Mouse (Mus musculus) thymus, postnatal 0 days (tissue): ENCODE measurements at regions not wholly inside any gene's neighbourhood (a gene's known extent, or its start where the extent isn't known, plus 50 kb on each side); places are given as distances from the start of the nearest gene placed in this dataset.
A peak's percentile ranks its signal among the peaks of the same experiment; 100 is the strongest.

Source experiments
- DNase-seq: peaks from one replicate; pipeline ENCODE4 v3.0.0-alpha.2; 2015; ENCODE audit warnings: low spot score

DNA sequence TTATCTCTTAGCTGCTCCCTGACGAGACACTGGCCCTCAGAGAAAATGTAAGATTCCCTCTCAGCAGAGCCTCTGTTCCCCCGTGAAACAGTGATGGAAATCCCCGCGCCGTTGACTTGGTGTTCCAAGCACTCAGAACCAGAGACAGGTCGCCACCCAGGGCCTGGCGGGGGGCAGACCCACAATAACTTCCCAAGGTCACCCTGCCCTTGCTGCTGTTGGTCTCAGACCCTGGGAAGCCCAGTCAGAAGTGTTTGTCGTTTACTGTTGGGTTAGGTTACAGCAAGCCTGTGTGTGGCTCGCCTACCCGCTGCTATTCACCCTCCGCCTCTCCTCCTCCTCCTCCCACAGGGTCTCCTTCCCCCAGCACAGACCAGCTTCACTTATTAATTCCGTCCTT lies 154.2 kb upstream of the Eomes start:
- no peak for DNase-seq

DNA sequence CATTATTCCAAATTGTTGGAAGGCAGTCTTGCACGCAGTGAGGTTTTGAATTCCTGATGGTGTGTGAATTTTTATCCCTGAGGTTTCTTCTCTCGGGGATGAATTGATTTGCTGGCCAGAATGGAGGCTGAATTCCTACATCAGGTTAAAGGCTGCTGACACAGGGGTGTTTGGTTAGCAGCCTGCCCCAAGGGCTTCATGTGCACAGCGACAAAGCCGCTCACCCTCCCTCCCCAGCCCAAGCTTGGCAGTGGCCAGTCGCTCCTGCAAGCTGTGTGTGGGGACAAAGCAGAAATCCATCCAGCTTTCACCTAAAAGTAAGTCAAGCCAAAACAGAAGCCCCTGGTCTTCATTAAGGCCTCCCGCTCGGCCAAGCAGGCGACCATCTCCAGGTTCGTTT lies 151.4 kb upstream of the Eomes start:
- DNase-seq, result no peak

DNA sequence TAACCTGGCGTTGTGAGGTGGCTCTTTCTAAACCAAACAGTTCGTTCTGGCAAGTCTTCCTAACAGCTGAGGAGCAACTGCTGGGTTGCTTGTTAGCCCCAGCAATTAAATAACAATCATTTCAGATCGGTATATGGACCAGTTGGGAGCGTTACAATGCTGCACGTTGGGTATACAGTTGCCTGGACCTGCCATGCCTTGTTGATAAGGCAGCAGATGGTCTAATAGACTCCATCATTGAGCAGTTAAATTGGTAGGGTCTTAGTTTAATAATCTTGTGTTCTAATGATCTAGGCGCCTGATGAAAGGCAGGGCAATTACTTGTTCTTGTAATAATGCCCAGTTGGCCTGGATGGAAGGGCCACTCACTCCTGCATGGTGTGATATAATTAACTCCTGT lies 150.1 kb upstream of the Eomes start:
- DNase-seq, result no peak

DNA sequence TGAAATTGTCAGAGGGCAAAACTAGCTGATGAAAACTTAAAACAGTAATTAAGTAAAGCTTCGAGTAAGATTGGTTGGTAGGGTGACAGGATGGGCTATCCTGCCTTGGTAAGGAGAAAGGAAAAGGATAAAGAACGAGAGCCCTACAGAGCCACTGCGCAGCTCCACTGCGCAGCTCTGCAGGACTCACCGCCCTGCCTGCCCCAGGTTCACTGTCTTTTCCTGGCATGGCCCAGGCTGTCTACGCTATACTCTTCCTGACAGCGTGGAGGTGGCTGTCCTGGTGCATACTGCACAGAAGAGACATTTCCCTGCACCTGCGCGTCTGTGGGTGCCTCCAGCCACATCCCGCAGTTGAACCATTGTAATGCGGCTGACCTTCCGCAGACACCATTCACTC lies 136.6 kb upstream of the Eomes start:
- DNase-seq, result no peak

DNA sequence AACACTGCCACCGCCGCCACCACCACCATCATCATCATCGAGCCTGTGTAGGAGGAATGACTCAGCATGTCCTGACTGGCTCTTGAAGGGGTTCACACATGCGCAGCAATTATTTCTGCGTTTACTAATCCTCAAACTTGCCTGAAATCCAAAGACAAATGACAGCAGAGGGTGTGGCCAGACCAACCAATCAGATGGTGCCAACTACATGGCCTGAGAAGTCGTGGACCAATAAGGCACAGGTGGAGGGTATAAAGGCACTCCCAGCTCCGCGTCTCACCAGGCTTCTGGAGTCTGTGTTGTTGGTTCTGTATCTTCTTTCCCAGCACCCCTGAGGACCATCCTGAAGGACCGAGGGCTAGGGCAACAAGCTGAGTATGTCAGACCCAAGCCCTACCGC lies 123.1 kb upstream of the Eomes start:
- DNase-seq, result no peak

DNA sequence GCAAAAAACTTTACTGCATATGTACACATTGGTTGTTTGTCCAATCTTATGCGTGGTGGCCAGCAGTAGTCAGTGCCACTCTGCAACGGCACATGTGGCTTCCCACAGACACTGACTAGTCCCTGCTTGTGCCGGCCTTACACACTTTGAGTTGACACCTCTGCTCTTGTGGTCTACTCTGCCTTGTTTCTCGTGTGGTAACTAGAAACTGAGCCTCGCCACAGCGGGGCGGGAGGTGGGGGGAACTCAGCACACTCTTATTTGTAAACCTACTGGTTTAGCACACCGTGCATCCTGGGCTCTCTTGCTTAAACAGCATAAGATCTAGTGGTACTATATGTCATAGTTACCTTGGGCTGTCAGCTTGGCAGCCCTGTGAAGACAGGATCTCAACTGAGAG lies 120.6 kb upstream of the Eomes start:
- DNase-seq, result no peak

DNA sequence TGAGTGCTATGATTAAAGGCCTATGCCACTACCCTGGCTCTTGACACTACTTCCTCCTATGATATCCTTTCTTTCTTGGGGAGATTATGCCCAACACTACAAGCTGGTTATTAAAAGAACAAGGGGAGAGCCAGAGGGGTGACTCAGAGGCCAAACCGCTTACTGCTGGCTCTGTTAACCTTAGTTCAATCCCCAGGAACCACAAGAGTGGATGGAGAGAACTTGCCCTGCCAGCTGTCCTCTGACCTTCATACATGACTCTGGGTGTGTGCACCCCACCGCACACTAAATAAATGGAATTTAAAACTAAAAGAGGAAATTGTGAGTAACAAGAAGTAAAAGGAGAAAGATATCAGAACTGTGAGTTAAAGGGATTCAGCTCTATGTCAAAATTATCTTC lies 114.1 kb upstream of the Eomes start:
- DNase-seq, result no peak

DNA sequence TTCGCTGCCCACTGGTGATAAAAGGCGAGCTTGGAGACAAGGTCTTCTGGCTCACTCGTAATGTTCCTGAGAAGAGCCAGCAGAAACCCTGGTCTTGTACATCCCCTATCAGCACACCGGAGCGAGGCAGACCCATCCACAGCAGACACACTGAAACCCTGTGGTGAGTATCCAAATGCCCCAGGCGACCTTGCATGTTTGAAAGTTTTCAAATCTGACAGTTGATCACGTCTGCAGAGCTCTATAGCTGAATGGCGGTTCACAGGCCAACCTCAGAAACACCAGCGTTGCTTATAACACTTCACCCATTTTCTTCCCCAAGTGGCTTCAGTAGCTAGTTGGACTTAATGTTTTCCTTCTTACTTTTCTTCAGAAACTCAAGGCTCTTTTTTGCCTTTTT lies 112.6 kb upstream of the Eomes start:
- DNase-seq, result no peak

DNA sequence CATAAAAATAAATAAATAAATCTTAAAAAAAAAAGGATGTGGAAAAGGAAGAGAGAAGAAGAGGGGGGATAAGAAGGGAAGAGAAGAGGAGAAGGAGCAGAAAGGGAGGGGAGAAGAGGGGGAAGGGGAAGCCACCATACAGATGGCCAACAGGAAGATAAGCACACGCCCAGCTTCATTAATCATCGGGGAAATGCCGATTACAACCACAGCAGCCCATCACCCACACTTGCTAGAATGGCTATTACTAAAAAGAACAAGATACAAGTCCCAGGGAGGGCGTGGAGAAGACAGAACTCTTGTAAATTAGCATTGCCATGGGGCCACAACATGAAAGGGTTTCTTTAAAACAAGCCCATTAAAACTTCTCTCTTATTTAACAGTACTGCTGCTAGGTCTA lies 110.7 kb upstream of the Eomes start:
- no peak for DNase-seq

DNA sequence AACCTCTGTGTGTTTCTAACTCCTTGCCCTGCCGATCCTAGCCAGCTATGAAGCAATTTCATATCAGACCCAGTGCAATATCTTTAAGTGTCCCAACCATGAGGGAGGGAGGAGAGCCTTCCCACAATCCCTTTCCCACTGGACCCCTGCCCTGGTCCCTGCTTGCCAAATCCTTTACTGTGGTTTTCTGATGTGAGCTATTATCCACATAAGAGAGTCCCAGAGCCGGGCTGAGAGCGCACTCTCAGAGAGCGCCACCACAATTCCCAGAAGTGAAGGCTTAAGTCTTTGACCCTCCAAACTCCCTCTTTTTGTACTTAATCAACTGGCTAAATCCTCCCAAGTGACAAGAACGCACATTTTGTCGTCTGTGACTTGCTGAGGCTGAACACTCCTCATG lies 107.4 kb upstream of the Eomes start:
- no peak for DNase-seq

DNA sequence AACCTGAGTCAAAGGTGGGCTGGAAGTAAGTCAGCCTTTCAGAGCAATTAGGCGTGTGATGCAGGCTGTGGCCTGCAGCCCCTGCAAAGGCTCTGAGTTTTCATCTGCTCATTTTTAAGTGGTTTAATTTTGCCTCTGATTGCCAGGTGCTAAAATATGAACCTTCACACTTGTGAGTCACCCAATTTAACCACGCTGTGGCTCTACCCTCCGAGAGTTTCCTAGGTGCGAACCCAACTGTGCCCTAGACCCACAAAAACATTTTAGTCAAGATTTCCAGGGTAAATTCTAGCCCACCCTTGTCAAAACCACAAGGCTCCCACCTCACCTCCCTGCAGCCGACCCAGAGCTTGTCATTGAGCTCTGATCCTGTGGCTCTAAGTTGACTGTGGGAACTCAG lies 103.3 kb upstream of the Eomes start:
- no peak for DNase-seq

DNA sequence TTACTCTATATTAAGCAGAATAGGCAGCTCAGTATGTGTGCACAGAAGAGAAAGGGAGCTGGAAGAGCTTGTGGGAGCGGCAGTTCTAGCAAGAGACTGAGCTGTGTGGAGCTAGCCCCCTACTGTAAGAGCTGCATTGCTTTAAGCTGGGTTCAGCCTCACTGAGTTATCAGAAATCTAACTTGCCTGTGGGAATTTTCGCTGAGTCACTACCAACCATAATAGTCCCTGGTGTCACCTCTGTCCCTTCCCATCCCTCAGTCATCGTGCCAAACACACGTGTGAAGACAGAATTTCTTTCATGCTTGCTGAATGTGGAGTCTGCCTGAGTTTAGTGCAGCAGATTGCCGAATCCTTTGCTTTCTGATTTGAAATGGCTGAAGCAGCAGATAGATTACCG lies 99.0 kb upstream of the Eomes start:
- DNase-seq, result no peak

DNA sequence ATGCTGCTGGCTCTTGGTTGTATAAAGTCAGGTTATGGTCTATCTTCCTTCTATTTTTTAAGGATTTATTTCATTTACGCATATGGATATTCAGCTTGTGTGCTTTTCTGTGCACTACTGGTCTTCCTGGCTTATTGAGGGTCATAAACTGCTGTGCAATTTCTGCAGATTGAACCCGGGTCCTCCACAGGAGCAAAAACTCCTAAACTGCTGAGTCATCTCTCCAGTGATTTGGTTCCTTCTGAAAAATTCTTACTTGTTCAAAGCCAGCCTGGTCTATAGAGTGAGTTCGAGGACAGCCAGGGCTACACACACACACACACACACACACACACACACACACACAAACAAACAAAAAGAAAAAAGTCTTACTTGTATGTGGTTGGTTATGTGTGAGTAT lies 95.5 kb upstream of the Eomes start:
- DNase-seq, result no peak

DNA sequence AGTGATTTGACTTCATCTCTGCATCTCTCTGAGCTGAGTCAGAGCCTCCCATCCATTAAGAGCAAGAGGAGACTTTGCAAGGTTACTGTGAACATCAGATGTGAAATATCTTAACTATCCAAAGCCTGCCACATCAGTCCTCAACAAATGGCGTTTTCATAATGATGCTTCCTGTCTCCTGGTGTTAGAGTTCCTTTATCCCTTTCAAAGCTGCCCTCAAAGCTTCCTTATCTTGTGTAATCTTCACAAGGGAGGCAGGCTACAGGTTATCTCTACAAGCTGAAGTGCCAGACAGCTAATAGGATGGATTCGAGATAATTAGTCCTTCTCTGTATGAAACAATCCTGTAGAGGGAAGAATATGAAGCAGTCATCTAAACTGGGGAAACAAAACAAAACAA lies 93.4 kb upstream of the Eomes start:
- DNase-seq, result no peak

DNA sequence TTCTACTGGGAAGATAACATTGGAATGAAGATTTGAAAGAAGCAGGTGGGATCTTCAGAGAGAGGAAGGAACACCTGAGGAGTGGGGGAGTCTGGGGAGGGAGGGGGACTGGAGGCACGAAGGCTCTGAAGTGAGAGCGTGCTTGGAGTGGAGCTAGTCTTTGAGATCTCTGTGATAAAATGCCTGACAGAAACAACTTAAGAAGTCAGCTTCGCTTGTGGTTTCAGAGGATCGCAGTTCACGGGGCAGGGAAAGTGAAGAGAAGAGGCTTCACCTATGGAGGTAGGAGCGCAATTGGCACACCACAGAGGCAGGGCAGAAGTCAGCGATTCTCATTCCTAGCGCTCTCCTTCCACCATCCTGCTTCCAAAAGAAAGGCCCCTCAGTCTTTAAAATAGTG lies 90.4 kb upstream of the Eomes start:
- DNase-seq, result peak; percentile 61

DNA sequence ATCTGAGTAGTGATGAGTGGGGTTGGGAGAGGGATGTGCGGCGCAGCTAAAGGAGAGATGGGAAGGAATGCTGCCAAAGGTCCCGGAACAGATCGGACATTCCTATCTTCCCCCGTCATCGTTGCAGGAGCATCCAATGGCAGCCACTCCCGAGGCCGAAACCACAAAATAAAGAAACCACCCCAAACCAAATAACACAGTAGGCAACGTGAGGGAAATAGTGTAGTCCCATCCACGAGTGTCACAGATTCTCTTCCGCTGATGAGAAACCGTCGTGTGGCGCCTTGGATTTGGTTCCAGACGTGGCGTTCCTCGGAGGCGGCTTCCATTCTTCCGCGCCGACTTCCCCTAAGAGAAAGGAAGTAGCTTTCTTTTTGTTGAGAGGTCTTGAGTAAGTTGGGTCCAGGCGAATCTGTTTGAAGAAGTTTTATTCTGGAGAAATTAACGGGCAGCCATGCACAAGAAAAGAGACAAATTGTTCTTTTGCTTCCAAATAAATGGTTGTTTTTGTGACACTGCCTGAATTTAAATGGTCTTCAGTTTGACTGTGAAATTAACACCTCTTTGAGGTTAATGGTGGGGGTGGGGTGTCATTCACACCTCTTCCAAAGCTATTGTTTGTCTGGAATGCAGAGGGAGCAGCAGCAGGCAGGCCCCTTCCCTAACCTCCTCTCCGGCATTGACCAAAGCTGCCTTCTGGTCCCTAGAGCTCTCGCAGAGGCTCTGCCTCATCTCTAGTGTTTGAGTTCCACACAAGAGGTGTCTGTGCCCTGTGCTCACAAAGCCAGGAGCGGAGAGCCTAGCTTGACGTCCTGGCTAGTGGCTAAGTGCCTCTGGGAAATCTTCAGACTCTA lies 88.3 kb upstream of the Eomes start:
- DNase-seq, result peak; percentile 30

DNA sequence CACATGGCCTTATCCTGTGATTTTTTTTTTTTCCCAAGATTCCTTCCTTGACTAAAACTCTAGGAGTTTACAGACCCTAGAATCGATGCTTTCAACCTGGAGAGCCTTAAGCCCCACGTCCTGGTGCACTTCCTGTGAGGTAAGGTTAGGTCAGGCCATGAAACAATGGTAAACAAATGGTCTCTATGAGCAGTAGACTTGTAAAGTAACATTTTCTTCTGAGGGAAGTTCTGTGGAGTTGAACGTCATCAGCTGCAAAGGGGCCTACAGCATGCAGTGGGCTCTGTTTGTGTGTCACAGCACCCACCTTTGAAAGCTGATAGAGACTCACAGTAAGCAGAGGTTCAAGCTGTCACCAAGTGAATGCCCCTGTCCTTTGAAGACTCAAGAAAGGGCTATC lies 87.3 kb upstream of the Eomes start:
- DNase-seq, result no peak

DNA sequence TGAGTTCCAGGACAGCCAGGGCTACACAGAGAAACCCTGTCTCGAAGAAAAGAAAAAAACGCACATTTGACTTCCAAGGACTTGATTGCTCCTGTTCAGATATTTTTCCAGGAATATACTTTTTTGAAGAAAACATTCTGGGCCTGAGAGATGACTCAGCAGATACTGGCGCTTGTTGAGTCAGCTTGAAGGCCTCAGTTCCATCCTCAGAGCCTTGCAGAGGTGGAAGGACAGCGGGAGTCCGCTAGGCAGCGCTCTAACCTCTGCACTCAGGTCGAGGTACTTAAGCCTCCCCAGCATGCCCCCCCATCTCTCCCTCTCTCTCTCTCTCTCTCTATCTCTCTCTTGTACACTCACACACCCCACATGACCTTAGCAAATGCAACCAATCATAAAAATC lies 86.3 kb upstream of the Eomes start:
- no peak for DNase-seq

DNA sequence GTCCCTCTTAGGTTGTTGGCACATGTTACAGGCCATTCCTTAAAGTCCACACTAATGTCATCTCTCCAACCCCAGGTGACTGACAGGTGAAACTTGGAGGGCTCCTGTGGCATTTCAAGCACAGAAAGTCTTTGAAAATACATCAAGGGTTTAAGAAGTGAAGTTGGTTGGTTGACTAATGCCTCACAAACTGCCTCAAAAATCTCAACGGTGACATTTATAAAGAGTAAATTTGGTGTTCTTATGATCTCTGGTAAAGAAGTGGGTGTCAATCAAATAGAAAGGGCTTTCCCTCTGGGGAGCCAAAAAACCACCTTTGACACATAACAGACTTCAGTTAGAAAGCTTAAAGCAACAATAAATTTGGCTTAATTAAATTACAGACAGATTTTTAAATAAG lies 85.2 kb upstream of the Eomes start:
- DNase-seq, result no peak

DNA sequence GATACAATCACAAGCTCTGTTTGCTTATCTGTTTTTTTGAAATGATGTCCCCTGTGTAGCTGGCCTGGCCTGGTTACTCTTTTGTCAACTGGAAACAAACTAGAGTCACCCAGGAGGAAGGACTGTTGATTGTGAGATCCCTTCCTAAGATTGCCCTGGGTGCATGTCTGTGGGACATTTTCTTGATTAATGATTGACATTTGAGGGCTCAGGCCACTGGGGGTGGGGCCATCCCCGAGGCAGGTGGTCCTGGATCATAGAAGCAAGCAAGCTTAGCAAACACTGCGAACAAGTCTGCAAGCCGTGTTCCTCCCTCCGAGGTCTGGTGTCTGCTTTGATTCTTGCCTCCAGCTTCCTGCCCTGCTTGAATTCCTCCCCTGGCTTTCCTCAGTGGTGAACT lies 84.4 kb upstream of the Eomes start:
- no peak for DNase-seq

DNA sequence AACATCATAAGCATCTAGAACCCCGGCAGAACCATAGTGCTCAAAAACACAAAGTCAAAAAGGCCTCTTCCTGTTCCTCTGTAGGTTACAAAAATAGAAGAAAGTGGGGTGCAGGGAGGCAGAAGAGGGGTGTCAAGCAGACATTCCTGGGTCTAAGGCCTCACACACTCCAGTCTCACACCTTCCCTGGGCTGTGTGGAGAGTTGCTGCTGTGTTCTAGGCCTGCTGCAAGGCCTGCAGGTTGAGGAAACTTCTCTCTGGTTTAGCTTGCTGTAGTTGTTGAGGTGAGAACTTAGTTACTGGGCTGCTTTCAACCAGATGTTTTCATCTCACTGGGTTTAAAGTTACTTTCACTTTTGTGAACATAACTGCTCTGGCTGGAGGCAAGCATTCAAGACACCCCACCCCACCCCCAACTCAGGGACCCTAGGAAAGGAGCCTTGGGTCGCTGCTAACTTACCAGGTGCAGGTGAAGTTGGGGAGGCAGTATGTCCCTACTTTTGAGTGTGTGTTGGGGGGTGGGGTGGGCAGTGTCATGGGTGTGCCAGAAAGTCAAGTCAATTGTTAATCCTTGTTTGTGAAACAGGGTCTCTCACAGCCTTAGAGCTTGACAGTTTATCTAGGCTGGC lies 81.5 kb upstream of the Eomes start:
- DNase-seq, result peak; percentile 80

DNA sequence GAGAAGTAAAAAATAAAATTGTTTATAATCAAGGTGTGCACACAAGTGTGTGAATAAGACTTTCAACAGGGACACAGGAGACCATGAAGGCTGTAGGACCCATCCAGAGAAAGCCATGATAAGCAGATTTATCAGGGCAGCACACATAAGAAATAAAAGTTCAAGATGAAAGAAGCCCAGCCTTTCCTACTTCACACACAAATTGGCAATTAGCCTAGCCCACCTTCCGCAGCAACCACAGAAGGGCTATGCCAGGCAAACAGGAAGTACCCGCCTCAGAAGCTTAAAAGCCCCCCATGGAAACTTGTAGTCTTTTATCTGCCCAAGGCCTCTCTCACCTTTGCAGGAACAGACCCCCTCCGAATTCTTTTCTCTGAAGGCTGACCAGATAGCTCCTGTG lies 77.5 kb upstream of the Eomes start:
- peak; percentile 49 for DNase-seq

DNA sequence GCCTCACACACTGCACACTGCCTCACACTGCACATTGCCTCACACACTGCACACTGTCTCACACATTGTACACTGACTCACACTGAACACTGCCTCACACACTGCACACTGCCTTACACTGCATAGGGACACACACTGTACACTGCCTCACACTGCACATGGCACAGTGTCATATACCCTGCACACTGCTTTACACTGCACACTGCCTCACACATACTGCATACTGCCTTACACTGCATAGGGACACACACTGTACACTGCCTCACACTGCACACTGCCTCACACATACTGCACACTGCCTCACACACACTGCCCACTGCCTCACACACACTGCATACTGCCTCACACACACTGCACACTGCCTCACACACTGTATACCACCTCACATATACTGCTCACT lies 76.8 kb upstream of the Eomes start:
- no peak for DNase-seq
